Mouse (Mus musculus) natural killer cell, adult 2 months (primary cell): ENCODE results near the gene Anapc15-ps.
"Not testable (repeated sequence)": the region's sequence is repeated elsewhere in the genome, so short reads cannot be mapped to it uniquely, and the experiment has no call there.

Experiments
- DNase-seq, 2 experiments: peaks; one replicate each; pipeline ENCODE4 v3.0.0; 2022; ENCODE audit warnings: low spot score in 2 of 2

The Anapc15-ps gene

DNA sequence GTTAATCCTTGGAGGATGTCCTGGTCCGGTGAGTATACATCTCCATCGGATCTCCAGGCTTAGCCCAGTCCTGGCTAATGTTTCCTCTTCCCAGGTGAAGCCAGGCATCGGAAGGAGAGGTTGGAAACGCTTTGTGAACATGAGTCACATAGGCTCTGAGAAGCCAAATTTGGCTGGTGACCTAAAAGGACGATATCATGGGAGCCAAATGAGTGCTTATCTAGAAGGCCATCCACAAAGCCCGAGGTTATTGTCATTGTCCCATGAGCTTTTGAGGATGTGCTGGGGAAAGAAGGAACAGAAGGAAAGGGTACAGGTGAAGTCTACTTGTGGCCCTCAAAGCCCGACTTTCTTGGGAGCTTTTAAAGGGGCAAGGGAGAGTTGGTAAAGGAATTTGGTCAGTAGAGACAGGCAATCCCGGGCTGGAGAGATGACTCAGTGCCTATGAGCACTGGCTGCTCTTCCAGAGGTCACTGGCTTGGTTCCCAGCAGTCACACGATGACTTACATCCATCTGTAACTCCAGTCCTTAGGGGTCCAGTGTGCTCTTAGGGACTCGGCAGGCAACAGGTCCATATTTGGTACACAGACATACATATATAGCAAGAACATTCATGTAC, 42.4 kb downstream of the Anapc15-ps start:
- no peak for DNase-seq

GRCm38 (mm10) chr10:95630166-95630565, 43.1 kb downstream of the Anapc15-ps start:
- DNase-seq = not testable (repeated sequence)

DNA sequence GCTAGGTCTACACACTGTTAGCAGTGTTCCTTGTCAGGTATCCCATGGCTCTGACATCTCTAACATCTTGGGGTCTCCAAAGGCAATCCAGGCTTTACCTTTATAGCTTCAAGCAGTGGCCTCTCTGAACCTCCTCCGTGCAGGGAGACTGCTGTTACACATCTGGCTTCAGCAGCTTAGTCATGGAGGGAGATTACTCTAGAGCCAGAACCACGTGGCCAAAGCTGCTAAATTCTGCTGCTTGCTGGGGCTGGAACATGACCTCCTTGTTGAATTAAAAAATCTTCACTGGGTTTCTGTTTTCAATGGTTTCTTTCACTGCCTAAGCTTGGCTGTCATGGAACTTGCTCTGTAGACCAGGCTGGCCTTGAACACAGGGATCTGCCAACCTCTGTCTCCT, 44.9 kb downstream of the Anapc15-ps start:
- DNase-seq = no peak

- no peak for DNase-seq
Observed at GRCm38 (mm10) chr10:95627381-95627780, 45.9 kb downstream of the Anapc15-ps start.

GRCm38 (mm10) chr10:95625300-95625699, 48.0 kb downstream of the Anapc15-ps start:
- DNase-seq = no peak

GRCm38 (mm10) chr10:95624007-95624406, 49.2 kb downstream of the Anapc15-ps start:
- no peak for DNase-seq

DNA sequence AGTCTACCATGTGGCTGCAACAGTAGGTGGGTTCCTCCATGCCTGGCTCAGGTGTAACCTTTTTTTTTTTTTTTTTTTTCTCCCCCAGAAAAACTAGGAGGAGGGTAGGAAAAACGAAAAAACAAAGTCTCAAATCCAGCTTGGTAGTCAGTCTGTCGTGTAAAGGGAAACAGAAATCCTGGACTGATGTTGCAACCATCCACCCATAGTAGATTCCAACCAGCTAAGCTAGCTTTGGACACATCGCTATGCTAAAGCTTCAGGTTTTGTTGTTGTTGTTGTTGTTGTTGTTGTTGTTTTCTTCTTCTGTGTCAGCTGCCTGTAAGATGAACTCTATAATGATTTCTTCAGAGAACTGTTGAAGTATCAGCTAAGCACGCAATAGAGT, 49.7 kb downstream of the Anapc15-ps start:
- DNase-seq = no peak
